Mouse (Mus musculus) erythroblast, embryonic 14.5 days (primary cell): ENCODE results near the gene Oaz3. TPM values are rescaled to one million over a fixed set of nuclear protein-coding genes. Genes with fewer than 3 reads are reported as not detected.

Experiments used
- H3K27me3 ChIP-seq: 2 replicates; pipeline ENCODE4 v1.6.1; 2012; ENCODE audit warnings: inconsistent platforms; ENCODE audit not compliant: control insufficient read depth
- H3K36me3 ChIP-seq: 2 replicates; pipeline ENCODE4 v1.6.1; 2012; ENCODE audit warnings: mild to moderate bottlenecking, inconsistent platforms; ENCODE audit not compliant: control insufficient read depth
- H3K4me1 ChIP-seq: 2 replicates; pipeline ENCODE4 v1.6.1; 2012; ENCODE audit warnings: inconsistent platforms; ENCODE audit not compliant: control insufficient read depth
- H3K4me3 ChIP-seq: replicated peaks from 2 replicates; pipeline ENCODE3; 2012; ENCODE audit warnings: moderate library complexity, mild to moderate bottlenecking, inconsistent platforms
- H3K9me3 ChIP-seq: 2 replicates; pipeline ENCODE4 v1.6.1; 2012; ENCODE audit warnings: low read length, inconsistent platforms, mixed read lengths; ENCODE audit not compliant: control insufficient read depth
- GATA1 ChIP-seq: IDR thresholded peaks from 2 replicates; pipeline ENCODE4 v1.6.1; 2012; ENCODE audit warnings: low read length, inconsistent platforms, mixed read lengths
- TAL1 ChIP-seq: IDR thresholded peaks from 3 replicates; pipeline ENCODE4 v1.6.1; 2012; ENCODE audit warnings: low read length, inconsistent platforms, mixed read lengths
- polyA plus RNA-seq: library from polyadenylated mRNA; stranded (reverse); fragments of >175 nt; gene quantifications from 2 replicates; pipeline ENCODE4 v1.2.3, GENCODE M21; 2012

Oaz3 gene
- polyA plus RNA-seq, 1 experiment: not detected

DNA sequence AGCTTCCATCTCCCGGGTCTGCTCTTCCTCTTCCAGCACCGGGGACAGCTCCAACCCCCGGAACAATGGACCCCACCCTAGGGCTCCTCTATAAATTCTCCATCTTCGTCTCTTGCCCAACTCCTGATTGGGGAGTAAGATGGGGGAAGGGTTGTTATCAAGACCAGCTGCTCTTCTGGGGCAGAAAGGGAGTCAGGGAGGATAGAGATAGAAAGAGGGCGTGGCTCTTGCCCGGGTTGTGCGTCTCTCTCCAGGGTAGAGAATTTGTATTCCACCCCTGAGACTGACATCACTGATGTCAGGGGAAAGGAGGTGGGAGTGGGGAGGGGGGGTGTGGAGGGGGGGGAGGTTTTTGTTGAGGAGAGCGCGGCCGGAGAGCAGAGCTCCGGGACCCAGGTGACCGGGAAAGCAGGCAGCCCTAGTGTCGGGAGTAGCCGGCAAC lies 34.3 kb upstream of the Oaz3 start, which contains the start of gene Celf3:
Gene Celf3 (plus strand): TSS at position 315 of the 442 bp plus-strand sequence.
- TF ChIP-seq TAL1 (no peak), GATA1 (no peak)
- Histone ChIP-seq H3K36me3 (no peaks in the 10 kb centered on the region), H3K4me3 (peak within 1 kb of the TSS; percentile 21), H3K27me3 (peaks cover 44% of the 10 kb centered on the region), H3K9me3 (no peaks in the 10 kb centered on the region), H3K4me1 (peaks cover 15% of the 10 kb centered on the region)

DNA sequence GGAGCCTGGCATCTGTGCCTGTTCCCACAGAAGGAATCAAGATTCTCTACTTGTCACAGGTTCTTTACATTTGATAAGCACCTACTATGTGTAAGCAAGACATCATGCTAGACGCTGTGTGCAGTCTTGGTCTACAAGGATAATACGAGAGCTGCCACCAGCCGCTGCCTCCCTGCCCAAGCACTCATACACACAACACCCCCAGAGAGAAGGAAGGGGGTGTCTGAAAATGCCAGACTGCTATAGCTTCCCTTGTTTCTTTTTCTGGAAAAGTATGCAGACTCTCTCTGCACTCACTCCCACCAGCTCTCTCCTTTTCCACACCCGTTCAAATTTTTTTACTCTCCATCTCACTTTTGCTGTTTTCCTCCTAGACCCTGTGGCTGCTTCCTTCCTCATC lies 33.7 kb upstream of the Oaz3 start:
- TF ChIP-seq TAL1: no peak
- Histone ChIP-seq H3K4me3 (no peak overlapping the region), H3K27me3 (peaks cover 48% of the 10 kb centered on the region), H3K36me3 (no peaks in the 10 kb centered on the region), H3K4me1 (peaks cover 15% of the 10 kb centered on the region), H3K9me3 (no peaks in the 10 kb centered on the region)

DNA sequence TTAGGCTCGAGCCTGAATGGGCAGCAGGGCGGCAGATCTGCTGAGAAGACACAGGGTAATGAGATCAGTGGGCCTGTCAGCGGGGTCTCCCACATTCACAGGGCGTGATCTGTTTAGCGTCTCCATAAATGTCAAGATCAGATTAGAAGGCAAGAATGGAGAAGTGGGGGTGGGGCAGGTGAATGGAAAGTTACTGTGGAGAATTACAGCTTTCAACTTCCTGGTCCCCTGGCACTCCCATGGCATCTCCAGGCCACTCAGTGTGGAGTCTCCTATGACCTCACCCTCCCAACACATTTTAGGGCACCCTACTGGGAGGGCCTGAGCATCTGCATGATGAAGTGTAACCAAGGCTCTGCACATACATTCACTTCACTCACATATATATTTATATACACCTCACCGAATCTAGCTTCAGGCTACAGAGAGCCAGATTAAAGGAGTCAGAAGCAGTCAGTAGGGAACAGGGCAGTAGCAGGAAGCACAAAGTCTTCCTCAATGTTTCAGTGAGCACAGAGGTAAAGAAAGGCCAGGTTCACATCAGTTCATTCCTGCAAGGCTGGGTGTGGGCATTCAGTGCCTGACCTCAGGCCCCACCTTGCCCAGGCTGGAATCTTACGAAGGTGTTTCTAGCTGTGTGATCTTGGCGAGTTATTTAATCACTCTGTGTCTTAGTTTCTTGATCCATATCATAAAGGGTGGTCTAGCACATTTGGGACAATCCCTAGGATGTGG lies 32.8 kb upstream of the Oaz3 start:
- TF ChIP-seq TAL1: no peak
- TF ChIP-seq GATA1: no peak
- Histone ChIP-seq H3K36me3 (no peaks in the 10 kb centered on the region), H3K4me3 (no peak overlapping the region), H3K4me1 (peaks cover 15% of the 10 kb centered on the region), H3K9me3 (no peaks in the 10 kb centered on the region), H3K27me3 (peaks cover 50% of the 10 kb centered on the region)

DNA sequence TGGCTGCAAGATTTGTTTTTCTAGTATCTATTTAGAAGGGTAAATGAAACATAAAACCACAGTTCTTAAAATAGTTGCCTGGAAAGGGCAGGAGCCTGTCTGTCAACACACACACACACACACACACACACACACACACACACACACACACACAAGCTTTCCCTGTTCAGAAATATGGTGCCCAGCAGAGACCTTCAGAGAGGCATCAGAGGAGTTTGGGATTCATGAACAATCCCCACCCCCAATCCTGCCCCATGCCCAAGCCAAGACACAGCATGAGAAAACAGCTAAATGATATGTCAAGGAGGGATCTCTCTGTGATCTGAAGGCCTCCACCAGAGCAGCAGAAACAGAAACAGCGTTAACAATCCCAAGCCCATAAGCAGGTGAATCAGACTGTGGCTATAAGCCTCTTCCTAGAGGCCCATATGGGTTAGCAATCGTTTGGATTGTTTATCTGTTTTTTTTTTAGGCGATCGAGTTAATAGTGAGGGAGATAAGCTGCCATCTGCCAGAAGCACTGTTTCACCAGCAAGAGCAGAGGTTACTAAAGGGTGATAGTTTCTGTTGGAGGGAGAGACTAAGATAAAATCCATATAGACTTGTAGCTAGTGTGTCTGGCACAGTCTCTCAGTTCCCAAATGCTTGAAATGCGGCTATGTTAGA lies 30.0 kb upstream of the Oaz3 start:
- Histone ChIP-seq H3K27me3 (peaks cover 22% of the 10 kb centered on the region), H3K4me3 (no peak overlapping the region), H3K36me3 (no peaks in the 10 kb centered on the region), H3K9me3 (no peaks in the 10 kb centered on the region), H3K4me1 (peaks cover 14% of the 10 kb centered on the region)
- TF ChIP-seq TAL1 (no peak), GATA1 (no peak)

DNA sequence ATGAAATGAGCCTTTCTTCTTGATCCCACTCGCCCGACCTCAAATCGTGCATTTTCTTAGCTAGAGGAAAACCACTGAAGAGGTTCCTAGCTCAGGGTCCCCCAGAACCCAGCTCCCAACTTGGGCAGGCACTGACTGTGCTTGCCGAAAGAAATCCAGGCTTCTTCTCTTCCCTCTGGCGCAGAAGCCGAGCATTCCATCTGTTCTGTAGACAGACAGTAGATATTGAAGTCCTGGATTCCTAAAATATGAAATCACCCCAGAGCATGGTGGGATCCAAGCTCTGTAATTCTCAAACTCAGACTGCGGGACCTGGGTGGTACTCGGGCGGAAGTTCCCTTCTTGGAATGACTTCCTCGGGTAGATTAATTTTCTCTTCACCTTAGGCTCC lies 29.4 kb upstream of the Oaz3 start:
- H3K4me1 ChIP-seq: peaks cover 9% of the 10 kb centered on the region
- no peaks in the 10 kb centered on the region for H3K36me3 ChIP-seq
- H3K4me3 ChIP-seq: no peak overlapping the region
- TF ChIP-seq GATA1 (no peak), TAL1 (no peak)
- no peaks in the 10 kb centered on the region for H3K9me3 ChIP-seq
- H3K27me3 ChIP-seq: peaks cover 20% of the 10 kb centered on the region

DNA sequence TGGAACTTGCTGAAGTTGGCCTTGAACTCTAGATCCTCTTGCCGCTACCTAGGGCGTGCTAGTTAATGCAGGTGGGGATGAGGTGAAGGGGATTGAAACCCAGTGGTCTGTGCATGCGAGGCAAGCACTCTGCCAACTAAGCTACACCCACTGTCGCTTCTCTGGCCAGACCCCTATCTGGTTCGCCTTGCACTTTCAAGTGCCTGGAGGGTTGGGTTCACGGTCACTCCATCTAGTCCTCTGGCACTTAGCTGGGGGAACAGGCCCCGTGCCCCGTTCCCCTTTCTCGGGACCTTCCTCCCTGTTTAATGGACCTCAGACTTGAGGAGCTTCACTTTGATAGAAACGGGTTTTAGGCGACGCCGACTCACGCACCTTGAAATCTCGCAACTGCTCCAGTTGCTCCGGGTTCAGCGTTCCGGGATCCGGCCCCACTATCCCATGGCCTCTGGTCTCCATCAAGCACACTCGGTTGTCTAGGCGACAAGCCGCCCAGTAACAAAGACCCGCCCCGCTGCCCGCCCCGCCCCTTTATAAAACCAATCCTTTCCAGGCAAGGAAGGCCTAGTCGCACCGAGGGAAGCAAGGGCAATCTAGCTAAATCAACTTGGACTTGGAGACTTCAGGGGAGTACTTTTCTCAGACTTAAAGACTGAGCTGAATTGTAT lies 28.9 kb upstream of the Oaz3 start:
- TF ChIP-seq TAL1 (no peak), GATA1 (no peak)
- H3K4me1 ChIP-seq: peaks cover 3% of the 10 kb centered on the region
- peaks cover 20% of the 10 kb centered on the region for H3K27me3 ChIP-seq
- H3K9me3 ChIP-seq: no peaks in the 10 kb centered on the region
- no peak overlapping the region for H3K4me3 ChIP-seq
- no peaks in the 10 kb centered on the region for H3K36me3 ChIP-seq

DNA sequence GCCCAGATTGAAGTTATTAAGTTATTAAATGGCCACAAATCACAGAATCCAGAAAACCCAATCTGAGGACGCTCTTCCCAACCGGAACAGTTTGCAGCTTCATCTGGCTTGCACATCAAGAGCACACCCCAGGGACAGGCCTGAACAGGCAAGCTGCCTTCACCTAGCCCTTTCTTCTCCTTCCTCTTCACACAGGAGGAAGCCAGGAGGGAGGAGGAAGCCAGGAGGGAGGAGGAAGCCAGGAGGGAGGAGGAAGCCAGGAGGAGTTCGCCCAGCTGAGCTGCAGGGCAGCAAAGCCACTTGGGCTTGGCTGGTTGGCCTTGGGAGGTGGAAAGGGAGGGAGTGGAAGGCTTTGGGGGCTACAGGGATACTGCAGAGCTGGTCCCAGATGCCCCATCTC lies 25.2 kb upstream of the Oaz3 start:
- no peaks in the 10 kb centered on the region; the same call in 1 of the 2 replicates for H3K4me1 ChIP-seq
- H3K36me3 ChIP-seq: no peaks in the 10 kb centered on the region
- H3K27me3 ChIP-seq: peaks cover 17% of the 10 kb centered on the region
- H3K9me3 ChIP-seq: no peaks in the 10 kb centered on the region
- TF ChIP-seq GATA1 (no peak), TAL1 (no peak)
- no peak overlapping the region for H3K4me3 ChIP-seq

DNA sequence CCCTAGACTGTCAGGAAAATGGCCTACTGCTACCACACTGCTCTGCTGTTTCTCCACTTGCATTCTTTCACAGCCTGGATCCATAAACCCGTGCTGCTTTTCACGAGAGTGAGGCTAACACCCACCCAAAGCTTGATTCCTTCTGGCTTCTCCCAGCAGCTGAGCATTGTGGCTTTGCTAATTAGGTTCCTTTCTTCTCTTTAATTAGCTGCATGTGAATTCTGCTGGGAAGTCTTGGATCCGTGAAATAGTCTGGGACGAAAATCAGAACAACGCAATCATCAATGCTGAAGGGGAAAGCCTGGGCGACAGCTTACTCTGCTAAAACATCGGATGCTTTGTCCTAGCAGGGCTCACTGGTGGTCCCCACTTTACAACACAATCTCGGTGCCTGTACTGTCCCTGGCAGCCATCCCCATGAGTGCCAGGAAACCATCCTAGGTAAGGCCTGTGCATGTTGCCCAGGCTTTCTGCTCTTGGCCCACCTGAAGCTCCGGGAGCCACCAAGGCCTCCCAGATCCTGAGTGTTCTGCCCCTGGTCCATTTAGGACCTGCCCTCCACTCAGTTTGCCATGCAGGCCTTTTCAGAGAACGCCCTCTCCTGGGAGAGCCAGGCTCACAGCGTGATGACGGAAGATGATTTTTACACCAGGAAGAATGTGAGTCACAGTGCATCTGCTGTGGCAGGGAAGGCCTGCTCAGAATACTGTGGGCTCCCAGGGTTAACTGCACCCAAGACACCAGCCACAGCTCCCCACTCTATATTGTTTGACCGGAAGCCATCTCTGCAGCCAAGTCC lies 22.1 kb upstream of the Oaz3 start:
- H3K4me1 ChIP-seq: no peaks in the 10 kb centered on the region
- TF ChIP-seq TAL1: no peak
- TF ChIP-seq GATA1: no peak
- H3K36me3 ChIP-seq: no peaks in the 10 kb centered on the region
- H3K27me3 ChIP-seq: peaks cover 2% of the 10 kb centered on the region; the same call in 1 of the 2 replicates
- no peak overlapping the region for H3K4me3 ChIP-seq
- H3K9me3 ChIP-seq: no peaks in the 10 kb centered on the region
